Mouse (Mus musculus): Measurements from ENCODE around the gene Cd79b.
"Not testable (repeated sequence)": the region's sequence is repeated elsewhere in the genome, so short reads cannot be mapped to it uniquely, and the experiment has no call there.

The Cd79b gene

GRCm38 (mm10) chr11:106314333-106314812, at the start of gene Cd79b:
Cd79b (minus strand) TSS chr11:106314762.
- in situ Hi-C loops (cut with MseI, MboI): no loop called here

GRCm38 (mm10) chr11:106359350-106359749, 44.8 kb upstream of the Cd79b start:
- in situ Hi-C loops (cut with MseI, MboI): no loop called here

GRCm38 (mm10) chr11:106355382-106356128, 41.0 kb upstream of the Cd79b start:
- in situ Hi-C loops (cut with MseI, MboI): no loop called here

- in situ Hi-C loops (cut with MseI, MboI): no loop called here
Observed at GRCm38 (mm10) chr11:106354181-106354580, 39.6 kb upstream of the Cd79b start.

GRCm38 (mm10) chr11:106353188-106353587, 38.6 kb upstream of the Cd79b start, which contains the start of gene Scn4a:
Scn4a (minus strand) TSS chr11:106353288.
- in situ Hi-C loops (cut with MseI, MboI): no loop called here

GRCm38 (mm10) chr11:106351941-106352340, 37.4 kb upstream of the Cd79b start:
- in situ Hi-C loops (cut with MseI, MboI): no loop called here

- in situ Hi-C loops (cut with MseI, MboI): no loop called here
Observed at GRCm38 (mm10) chr11:106351253-106351652, 36.7 kb upstream of the Cd79b start.

- in situ Hi-C loops (cut with MseI, MboI): no loop called here
Observed at GRCm38 (mm10) chr11:106350853-106351252, 36.3 kb upstream of the Cd79b start.

GRCm38 (mm10) chr11:106349772-106350171, 35.2 kb upstream of the Cd79b start:
- in situ Hi-C loops (cut with MseI, MboI): no loop called here

GRCm38 (mm10) chr11:106344910-106345309, 30.3 kb upstream of the Cd79b start:
- in situ Hi-C loops (cut with MseI, MboI): no loop called here

- in situ Hi-C loops (cut with MseI, MboI): no loop called here
Observed at GRCm38 (mm10) chr11:106340990-106341520, 26.5 kb upstream of the Cd79b start.

GRCm38 (mm10) chr11:106339323-106339722, 24.8 kb upstream of the Cd79b start:
- in situ Hi-C loops (cut with MseI, MboI): not testable (repeated sequence)

GRCm38 (mm10) chr11:106338870-106339269, 24.3 kb upstream of the Cd79b start:
- in situ Hi-C loops (cut with MseI, MboI): no loop called here

GRCm38 (mm10) chr11:106338029-106338428, 23.5 kb upstream of the Cd79b start:
- in situ Hi-C loops (cut with MseI, MboI): no loop called here

- in situ Hi-C loops (cut with MseI, MboI): no loop called here
Observed at GRCm38 (mm10) chr11:106334066-106334465, 19.5 kb upstream of the Cd79b start.

GRCm38 (mm10) chr11:106332458-106332857, 17.9 kb upstream of the Cd79b start:
- in situ Hi-C loops (cut with MseI, MboI): no loop called here

- in situ Hi-C loops (cut with MseI, MboI): no loop called here
Observed at GRCm38 (mm10) chr11:106329682-106330081, 15.1 kb upstream of the Cd79b start.

GRCm38 (mm10) chr11:106329128-106329527, 14.6 kb upstream of the Cd79b start:
- in situ Hi-C loops (cut with MseI, MboI): no loop called here

- in situ Hi-C loops (cut with MseI, MboI): no loop called here
Observed at GRCm38 (mm10) chr11:106328521-106328920, 14.0 kb upstream of the Cd79b start.

- in situ Hi-C loops (cut with MseI, MboI): no loop called here
Observed at GRCm38 (mm10) chr11:106326475-106326874, 11.9 kb upstream of the Cd79b start.

GRCm38 (mm10) chr11:106325566-106326206, 11.1 kb upstream of the Cd79b start:
- in situ Hi-C loops (cut with MseI, MboI): no loop called here

GRCm38 (mm10) chr11:106324858-106325257, 10.3 kb upstream of the Cd79b start:
- in situ Hi-C loops (cut with MseI, MboI): no loop called here
